Mouse (Mus musculus) bone marrow macrophage, adult 2 months (primary cell): ENCODE measurements around the gene Dnph1.

Experiments
- CTCF ChIP-seq: IDR thresholded peaks from 2 replicates; pipeline ENCODE4 v1.5.1; 2012; ENCODE audit warnings: low read depth, mild to moderate bottlenecking, low read length, moderate library complexity
- POLR2A ChIP-seq: IDR thresholded peaks from 2 replicates; pipeline ENCODE4 v1.6.1; 2012; ENCODE audit warnings: mild to moderate bottlenecking, low read depth, low read length, borderline replicate concordance

GRCm38 (mm10) chr17:46547923-46548322 is 51.4 kb downstream of the Dnph1 start:
- TF ChIP-seq POLR2A = no peak
- no peak for TF ChIP-seq CTCF
